Mouse (Mus musculus) kidney, embryonic 14.5 days (tissue): ENCODE data around the gene Plac8. TPM values are rescaled to one million over a fixed set of nuclear protein-coding genes. Genes with fewer than 3 reads are reported as not detected.

Source experiments
- polyA plus RNA-seq: library from polyadenylated mRNA; unstranded; fragments of >200 nt; fragmentation: Nextera tagmentation; extraction: Ambion mirVana; gene quantifications from 2 replicates; pipeline ENCODE4 v1.2.1, GENCODE M21; 2014

The Plac8 gene
- polyA plus RNA-seq, 1 experiment from 2014 or later, result 105 TPM

Other genes with a start within 250 kb of the Plac8 start
- 111 and 163 TPM in 2 replicates for gene Sec31a, start 156.0 kb downstream of the Plac8 start, polyA plus RNA-seq
- 12.1 and 16.8 TPM in 2 replicates for gene Lin54, start 71.6 kb downstream of the Plac8 start, polyA plus RNA-seq
- gene Cops4, start 53.9 kb downstream of the Plac8 start, polyA plus RNA-seq, result 199 and 212 TPM in 2 replicates
- gene Coq2, start 102.9 kb upstream of the Plac8 start, polyA plus RNA-seq, result 62.0 and 76.4 TPM in 2 replicates
- gene Hpse, start 147.5 kb upstream of the Plac8 start, polyA plus RNA-seq, result 2.4 and 3.5 TPM in 2 replicates
- gene Helq, start 226.4 kb upstream of the Plac8 start, polyA plus RNA-seq, result 19.5 and 22.4 TPM in 2 replicates
- gene Mrps18c, start 226.4 kb upstream of the Plac8 start, polyA plus RNA-seq, result 168 and 209 TPM in 2 replicates
- gene Abraxas1, start 248.7 kb upstream of the Plac8 start, polyA plus RNA-seq, result 31.5 and 33.8 TPM in 2 replicates